Mouse (Mus musculus): ENCODE results near the gene Prpf3. TPM values are rescaled to one million over a fixed set of nuclear protein-coding genes. Genes with fewer than 3 reads are reported as not detected.

Gene Prpf3
- total and polyA plus RNA-seq, 3 experiments = 126 to 277 (median 199) TPM

GRCm38 (mm10) chr3:95893126-95893525 lies 37.4 kb upstream of the Prpf3 start:
- TF ChIP-seq HCFC1 (IDR thresholded peaks at IDR 0.05; ENCODE audit: low read depth, low read length) (no peak), TCF12 (IDR thresholded peaks at IDR 0.05; ENCODE audit: low read depth, low read length) (no peak), BHLHE40 (IDR thresholded peaks at IDR 0.05; ENCODE audit: borderline replicate concordance, low read depth, low read length) (0 out of 2 replicates have a peak, but pooled peaks have one; percentile 1), GATA1 (IDR thresholded peaks at IDR 0.05; ENCODE audit: low read depth, low read length) (no peak), JUND (IDR thresholded peaks at IDR 0.05; ENCODE audit: low read depth, low read length) (no peak), ZKSCAN1 (IDR thresholded peaks at IDR 0.05; ENCODE audit: low read depth, low read length) (no peak), E2F4 (IDR thresholded peaks at IDR 0.05; ENCODE audit: borderline replicate concordance, low read depth, low read length) (no peak), MXI1 (IDR thresholded peaks at IDR 0.05; ENCODE audit: low read depth, low read length) (no peak; the same call in 1 of the 2 replicates), CHD2 (IDR thresholded peaks at IDR 0.05; ENCODE audit: low read length) (no peak), UBTF (IDR thresholded peaks at IDR 0.05; ENCODE audit: borderline replicate concordance, insufficient read depth, low read depth, low read length) (no peak), MAX (IDR thresholded peaks at IDR 0.05; ENCODE audit: low read length) (no peak; the same call in 1 of the 2 replicates), POLR2A (IDR thresholded peaks at IDR 0.05; ENCODE audit: control insufficient read depth in 1 of 2, insufficient read depth in 1 of 2, low read depth in 1 of 2, low read length in 2 of 2, poor library complexity in 1 of 2) (no peak), ZMIZ1 (IDR thresholded peaks at IDR 0.05; ENCODE audit: low read depth, low read length) (no peak), RCOR1 (IDR thresholded peaks at IDR 0.05; ENCODE audit: low read depth, low read length) (no peak; the same call in 1 of the 2 replicates), TAL1 (IDR thresholded peaks at IDR 0.05; ENCODE audit: low read length) (no peak), MAZ (IDR thresholded peaks at IDR 0.05; ENCODE audit: low read depth, low read length) (peak; percentile 58; the same call in 1 of the 2 replicates), CTCF (IDR thresholded peaks at IDR 0.05 in 2 of 3, conservative IDR thresholded peaks at IDR 0.05 in 1 of 3; ENCODE audit: control insufficient read depth in 1 of 3, insufficient read depth in 1 of 3, low read depth in 2 of 3, low read length in 3 of 3, poor library complexity in 1 of 3, severe bottlenecking in 1 of 3) (no peak), NRF1 (IDR thresholded peaks at IDR 0.05; ENCODE audit: insufficient read depth, low read depth, low read length, poor library complexity, severe bottlenecking) (no peak), CHD1 (IDR thresholded peaks at IDR 0.05; ENCODE audit: low read depth, low read length) (peak; percentile 95; the same call in 1 of the 2 replicates), MEF2A (IDR thresholded peaks at IDR 0.05; ENCODE audit: extremely low read depth, insufficient replicate concordance, low read depth, low read length, poor library complexity, severe bottlenecking) (no peak), NELFE (IDR thresholded peaks at IDR 0.05; ENCODE audit: low read depth, low read length) (no peak), MYC (IDR thresholded peaks at IDR 0.05; ENCODE audit: low read depth, low read length) (no peak), USF1 (IDR thresholded peaks at IDR 0.05; ENCODE audit: low read depth, low read length) (no peak), POLR2AphosphoS5 (IDR thresholded peaks at IDR 0.05; ENCODE audit: borderline replicate concordance, low read depth, low read length) (no peak), USF2 (IDR thresholded peaks at IDR 0.05; ENCODE audit: borderline replicate concordance in 1 of 2, insufficient read depth in 1 of 2, low read depth in 1 of 2, low read length in 2 of 2) (no peak), SMC3 (IDR thresholded peaks at IDR 0.05; ENCODE audit: low read depth, low read length) (no peak), ETS1 (IDR thresholded peaks at IDR 0.05; ENCODE audit: low read depth, low read length) (peak; percentile 52), ZNF384 (IDR thresholded peaks at IDR 0.05; ENCODE audit: low read depth, low read length) (no peak), EP300 (IDR thresholded peaks at IDR 0.05; ENCODE audit: low read depth in 1 of 2, low read length in 2 of 2) (no peak), TBP (IDR thresholded peaks at IDR 0.05; ENCODE audit: low read depth, low read length) (no peak), MAFK (IDR thresholded peaks at IDR 0.05; ENCODE audit: borderline replicate concordance, low read depth, low read length) (no peak), RAD21 (IDR thresholded peaks at IDR 0.05; ENCODE audit: low read depth, low read length) (no peak), POLR2AphosphoS2 (IDR thresholded peaks at IDR 0.05; ENCODE audit: low read length) (no peak), ELF1 (IDR thresholded peaks at IDR 0.05; ENCODE audit: low read depth, low read length) (peak; percentile 55), MYB (IDR thresholded peaks at IDR 0.05; ENCODE audit: low read depth, low read length) (no peak), ZC3H11A (IDR thresholded peaks at IDR 0.05; ENCODE audit: low read depth, low read length) (no peak), SIN3A (IDR thresholded peaks at IDR 0.05; ENCODE audit: low read length) (no peak), GABPA (IDR thresholded peaks at IDR 0.05; ENCODE audit: low read depth, low read length) (no peak)
- Histone ChIP-seq H3K9ac (ENCODE audit: control insufficient read depth, low read depth, low read length, poor library complexity, severe bottlenecking) (peak overlapping the region; percentile 66), H3K9me3 (replicated peaks; ENCODE audit: insufficient read depth, low read length) (no peaks in the 10 kb centered on the region), H3K79me2 (ENCODE audit: control insufficient read depth, insufficient read depth, low read length, poor library complexity) (peaks cover 11% of the 10 kb centered on the region), H3K4me1 (ENCODE audit: control insufficient read depth in 1 of 2, insufficient read depth in 2 of 2, low read length in 2 of 2) (peaks cover 12 to 20% of the 10 kb centered on the region in 2 experiments), H3K27me3 (ENCODE audit: control insufficient read depth in 1 of 2, insufficient read depth in 2 of 2, low read length in 2 of 2) (no peaks in the 10 kb centered on the region), H3K36me3 (ENCODE audit: control insufficient read depth in 1 of 2, insufficient read depth in 2 of 2, low read length in 2 of 2) (peaks cover 0 to 16% of the 10 kb centered on the region in 2 experiments; a peak in 2 of 4 replicates), H3K27ac (ENCODE audit: control insufficient read depth, low read depth, low read length) (peak overlapping the region; percentile 73), H3K4me3 (ENCODE audit: control insufficient read depth in 1 of 2, insufficient read depth in 1 of 2, low read depth in 2 of 2, low read length in 2 of 2) (peak overlapping the region; percentile 59 to 60)
- peak; percentile 78 for DNase-seq (ENCODE audit: low read depth, low spot score)
